Mouse (Mus musculus): Measurements from ENCODE around the gene Siae.

The Siae gene

DNA sequence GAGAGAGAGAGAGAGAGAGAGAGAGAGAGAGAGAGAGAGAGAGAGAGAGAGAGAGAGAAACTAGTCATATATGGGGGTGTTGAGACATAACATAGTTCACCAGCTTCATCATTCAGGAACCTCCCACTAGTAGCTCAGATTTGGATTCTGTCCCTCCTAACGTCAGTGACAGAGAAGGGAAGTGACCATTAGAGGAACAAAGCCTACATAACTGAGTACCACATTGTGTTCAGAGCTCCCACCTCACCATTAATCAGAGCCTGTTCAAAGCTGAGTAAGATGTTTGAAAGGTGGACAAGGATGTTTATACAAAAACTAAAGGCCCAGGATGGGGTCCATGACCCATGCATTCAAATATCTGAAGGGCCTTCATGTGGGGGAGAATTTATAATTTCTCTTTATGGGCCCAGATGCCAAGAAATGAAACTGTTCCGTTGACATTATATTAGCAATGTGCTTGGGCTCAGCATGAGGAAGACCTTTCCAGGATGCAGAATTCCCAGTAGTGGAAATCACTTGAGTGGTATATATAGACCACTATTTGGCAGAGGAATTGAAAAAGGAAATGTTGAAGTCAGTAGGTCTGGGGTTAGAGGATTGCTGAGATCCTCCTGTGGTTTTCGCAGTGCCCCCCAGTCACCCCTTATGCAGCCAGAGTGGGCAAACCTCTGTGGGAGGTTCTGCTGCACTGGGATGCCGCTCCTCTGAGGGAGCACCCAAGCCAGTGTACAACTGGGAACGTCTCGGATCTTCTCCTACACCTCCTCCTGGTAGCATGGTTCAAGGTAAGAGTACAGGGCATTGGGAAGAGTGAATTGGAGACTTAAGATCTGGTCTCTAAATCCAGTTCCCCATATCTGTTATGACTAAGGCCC is 14.6 kb upstream of the Siae start:
- DNase-seq, result no peak

DNA sequence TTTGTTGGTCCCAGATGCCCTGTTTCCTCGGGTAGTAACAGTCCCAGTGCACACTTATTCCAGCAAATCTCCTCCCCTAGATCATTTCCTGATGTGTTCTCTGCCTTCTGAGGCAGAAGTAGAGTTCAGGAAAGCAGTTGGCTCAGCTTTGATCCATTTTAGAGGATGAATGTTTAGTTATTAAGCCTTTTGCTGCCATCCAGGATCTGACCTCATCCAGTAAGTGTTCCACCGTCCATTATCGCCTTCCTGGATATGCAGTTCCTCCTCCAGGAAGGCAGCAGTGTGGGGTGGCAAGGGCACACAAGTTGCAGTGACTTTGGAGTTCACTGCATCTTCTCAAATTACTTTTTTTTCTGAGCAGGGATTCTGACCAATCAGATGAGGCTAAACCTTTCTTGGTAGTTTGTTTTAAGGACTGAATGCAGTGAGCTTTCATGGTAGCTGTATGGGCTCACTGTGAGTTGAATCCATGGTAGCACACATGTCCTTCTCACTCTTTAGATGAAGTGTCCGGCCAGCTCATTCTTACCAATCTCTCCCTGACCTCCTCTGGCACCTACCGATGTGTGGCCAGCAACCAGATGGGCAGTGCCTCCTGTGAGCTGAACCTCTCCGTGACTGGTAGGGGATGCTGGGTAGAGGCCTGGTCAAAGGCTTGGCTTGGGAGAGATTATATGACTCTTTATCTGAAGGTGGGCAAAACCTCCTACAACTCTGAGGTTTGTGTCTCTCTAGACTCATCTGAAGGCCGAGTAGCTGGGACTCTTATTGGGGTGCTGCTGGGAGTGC is 13.5 kb upstream of the Siae start:
- no peak for DNase-seq

DNA sequence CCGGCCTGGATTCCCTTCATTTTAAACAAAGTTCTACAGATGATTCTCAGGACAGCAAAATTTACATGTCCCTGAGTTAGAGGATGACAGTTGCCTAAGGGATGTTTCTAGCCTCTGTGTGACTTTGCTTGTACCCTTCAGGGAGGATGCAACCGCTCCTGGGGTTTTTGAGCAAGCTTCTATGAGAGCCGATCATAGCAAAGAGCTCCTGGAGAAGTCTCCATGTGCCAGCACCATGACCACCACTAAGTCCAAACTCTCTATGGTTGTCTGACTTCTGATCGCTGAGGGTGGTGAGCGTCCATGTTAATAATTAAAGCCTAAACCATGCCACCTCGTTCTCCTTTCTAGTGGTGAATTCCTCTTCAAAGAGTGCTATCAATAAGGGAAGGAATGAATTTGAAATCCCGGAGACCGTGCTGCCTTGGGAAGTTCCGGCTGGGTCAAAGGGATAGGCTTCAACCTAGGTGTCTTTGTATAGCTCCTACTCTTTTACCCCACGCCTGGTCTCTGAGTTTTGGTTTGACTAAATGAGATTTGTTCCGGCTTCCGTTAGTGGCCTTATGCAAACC is 11.5 kb upstream of the Siae start:
- DNase-seq, result no peak

DNA sequence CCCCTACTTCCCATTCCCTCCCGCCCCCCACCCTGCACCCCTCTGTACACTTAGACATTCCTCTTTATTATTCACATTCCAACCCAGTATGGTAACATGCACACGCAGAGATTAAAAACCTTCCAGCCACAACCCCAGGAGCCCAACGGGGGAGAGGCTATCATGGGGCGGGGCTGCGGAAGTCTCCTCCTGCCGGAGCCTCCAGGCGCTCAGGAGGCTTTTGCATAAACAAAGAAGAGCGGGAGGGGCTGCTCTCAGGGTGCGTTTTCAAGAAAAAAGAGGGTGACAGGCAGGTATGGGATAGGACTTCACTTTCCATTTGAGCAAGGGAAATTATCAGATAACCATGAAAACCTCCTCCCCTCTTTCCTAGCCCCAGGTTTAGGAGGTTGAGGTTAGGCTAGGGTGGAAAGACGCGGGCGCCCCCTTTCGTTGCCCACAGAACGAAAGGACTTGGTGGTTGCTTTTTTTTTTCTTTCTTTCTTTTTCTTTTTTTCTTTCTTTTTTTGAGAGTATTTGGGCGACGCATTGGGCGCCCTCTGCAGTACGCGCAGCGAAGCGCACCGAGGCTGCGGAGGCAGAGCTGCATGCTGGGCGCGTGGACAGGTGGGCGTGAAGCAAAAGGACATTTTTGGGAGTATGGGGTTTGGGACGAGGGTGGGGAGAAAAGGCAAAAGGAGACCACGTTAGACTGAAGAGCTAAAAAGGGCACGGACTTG is 10.9 kb upstream of the Siae start:
- peak in 1 of 2 experiments; percentile 47 for DNase-seq

DNA sequence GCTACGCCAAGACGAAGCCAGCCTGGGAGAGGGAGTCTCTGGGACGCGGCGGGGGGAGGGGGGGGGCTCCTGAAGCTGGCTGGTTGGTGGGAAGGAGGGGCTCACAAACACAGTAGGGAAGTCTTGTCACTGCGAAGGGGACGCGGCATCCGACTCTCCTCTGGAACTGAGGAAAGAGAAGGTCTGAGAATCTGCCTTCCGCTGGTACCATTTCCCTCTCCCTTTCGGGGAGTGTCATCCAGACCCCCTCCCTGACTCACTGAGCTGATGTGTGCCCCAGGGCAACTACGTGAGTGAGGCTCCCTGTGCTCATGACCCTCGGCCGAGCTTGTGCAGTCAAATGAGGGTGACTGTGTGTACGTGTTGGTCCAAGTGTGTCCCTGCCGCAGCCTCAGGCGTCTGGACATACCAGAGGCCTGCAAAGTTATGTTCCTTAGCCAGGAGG is 10.3 kb upstream of the Siae start:
- DNase-seq, result no peak

DNA sequence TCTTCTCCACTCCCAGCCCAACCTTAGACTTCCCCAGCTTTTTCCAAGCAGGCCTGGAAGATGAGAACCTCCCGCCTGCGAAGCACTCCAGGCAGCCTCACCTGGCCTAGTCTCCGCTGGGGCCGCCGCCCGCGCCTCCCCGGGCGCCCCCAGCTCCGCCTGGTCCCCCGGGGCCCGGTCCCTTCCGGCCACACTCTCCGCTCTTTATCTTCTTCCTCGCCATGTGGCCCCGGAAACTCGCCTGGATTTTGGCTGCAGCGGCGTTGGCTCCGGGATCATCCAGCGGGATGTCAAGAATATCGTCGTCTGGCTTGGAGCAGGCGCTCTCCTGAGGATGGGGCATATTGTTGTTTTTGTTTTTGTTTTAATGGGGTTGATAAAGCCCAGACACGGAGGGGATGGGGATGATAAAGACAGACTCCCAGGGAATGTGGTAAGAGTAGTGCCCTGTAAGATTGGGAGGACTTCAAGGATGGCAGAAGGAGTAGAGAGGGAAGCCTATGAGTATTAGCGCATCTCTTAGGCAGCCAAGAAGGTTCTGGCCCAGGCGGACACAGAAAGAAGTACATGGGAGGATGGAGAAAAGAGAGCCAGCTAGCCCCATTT is 9.5 kb upstream of the Siae start:
- no peak for DNase-seq

DNA sequence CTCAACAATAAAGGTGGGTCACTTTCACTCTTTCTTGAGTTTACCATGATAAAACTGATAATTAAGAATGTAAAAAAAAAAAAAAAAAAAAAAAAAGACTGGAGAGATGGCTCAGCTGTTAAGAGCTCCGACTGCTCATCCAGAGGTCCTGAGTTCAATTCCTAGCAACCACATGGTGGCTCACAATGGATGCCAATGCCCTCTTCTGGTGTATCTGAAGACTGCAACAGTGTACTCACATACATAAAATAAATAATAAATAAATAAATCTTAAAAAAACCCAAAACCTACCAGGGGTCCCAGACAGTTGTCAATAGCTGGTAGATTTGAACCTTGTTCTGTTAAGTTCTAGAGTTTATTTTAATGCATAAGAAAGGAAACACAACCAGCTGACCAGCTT is 8.6 kb upstream of the Siae start:
- DNase-seq, result no peak

DNA sequence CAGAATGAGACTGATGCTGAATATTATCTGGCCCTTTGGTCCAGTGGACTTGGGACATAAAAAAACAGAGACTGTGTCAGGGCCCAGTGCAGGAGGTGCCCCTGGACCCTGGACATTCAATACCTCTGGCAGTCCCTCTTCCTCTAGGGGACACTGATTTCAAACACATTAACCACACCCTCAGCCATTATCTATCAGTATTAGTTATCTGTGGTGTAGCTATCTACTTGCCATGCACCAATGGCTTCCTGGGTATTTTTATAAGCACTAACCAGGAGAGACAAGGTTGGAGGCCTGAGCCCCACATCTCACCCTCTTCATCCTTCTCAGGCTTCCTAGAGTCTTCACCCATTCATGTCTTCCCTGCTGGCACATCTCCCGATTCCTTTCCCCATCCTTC is 5.1 kb upstream of the Siae start:
- DNase-seq, result no peak

DNA sequence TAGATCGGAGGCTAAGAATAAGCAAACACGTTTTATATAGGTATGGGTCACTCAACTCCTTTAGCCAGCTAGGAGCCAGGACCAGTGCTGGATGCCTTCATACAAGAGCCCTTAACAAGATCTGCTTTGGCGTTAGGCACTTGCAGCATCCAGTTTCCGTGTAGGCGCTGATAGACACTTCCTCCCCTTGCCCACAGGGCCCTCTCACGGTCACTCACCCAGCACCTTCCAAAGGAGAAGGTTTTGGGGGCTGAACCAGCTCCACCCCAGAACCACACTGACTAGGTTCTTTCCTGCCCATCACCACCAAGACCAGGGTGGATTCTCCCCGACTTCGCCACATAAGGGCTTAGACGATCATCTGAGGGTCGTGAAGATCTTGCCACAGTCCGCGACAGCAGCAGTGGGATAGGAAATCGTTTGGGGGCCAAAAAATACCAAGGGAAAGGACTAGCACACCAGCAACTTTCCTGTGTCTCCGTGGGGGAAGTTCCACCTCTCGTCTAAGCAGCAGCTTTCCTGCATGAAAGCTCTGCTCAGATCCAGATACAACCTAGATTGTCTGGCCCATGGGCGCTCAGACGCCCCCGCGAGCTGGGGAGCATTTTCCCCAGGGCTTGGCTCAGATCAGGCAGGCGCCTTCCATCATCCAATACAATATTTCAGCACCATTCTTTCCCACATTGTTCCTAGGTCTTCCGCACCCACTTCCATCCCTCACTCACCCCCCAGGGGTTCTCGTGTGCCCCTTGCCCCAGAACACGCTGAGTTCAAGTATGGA is 3.6 kb upstream of the Siae start:
- DNase-seq, result no peak

DNA sequence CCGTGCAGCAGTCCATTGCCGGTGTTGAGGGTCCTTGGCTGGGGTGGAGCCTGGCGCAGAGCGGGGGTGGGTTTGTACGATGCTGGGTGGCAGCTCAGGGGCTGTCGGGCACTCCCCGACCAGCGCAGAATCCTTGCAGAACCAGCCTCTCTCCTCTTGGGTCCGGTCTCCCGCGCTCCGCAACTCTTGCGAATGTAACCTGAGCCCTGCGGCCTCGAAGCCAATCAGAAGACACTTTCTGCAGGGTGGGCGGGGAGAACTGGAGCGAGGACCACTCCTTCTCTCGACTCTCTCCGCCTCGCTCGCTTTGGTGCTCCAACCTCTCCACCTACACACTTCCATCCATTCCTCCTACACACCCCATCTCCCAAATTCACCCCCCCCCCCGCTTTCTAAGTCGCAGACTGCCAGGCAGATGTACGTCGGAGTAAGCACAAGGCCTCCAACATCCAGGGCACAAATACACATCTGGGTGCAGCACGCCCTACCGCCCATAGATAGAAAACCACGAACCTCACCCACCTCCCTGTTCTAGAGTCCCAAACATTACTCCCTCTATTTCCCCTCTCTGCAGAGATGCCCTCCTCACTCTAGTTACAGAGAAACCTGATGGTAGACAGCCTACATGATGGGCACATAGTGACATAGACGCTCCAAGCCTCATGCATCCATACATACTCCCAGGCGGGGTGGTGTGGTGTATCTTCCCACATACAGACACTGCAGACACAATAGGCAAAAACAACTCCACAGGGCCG is 2.8 kb upstream of the Siae start, which contains the start of gene Nrgn:
Gene Nrgn, minus strand, starts transcription at position 369 of the 758 bp plus-strand sequence.
- peak; percentile 52 to 55 for DNase-seq

DNA sequence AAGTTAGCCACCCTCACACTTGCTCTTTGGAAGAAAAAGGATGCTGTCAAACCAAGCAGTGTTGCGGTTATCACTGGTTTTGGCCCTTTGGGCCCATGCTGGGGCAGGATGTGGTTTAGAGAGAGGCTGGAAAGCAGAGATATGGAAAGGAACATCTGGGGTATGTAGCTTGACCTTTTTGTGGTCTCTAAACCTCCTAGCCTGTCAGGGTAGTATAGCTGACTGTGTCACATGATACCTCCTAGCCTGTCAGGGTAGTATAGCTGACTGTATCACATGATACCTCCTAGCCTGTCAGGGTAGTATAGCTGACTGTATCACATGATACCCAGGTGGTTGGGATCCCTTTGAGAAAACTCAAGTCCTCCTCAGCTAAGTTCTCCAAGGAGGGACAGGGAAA is 1.2 kb upstream of the Siae start:
- no peak for DNase-seq

DNA sequence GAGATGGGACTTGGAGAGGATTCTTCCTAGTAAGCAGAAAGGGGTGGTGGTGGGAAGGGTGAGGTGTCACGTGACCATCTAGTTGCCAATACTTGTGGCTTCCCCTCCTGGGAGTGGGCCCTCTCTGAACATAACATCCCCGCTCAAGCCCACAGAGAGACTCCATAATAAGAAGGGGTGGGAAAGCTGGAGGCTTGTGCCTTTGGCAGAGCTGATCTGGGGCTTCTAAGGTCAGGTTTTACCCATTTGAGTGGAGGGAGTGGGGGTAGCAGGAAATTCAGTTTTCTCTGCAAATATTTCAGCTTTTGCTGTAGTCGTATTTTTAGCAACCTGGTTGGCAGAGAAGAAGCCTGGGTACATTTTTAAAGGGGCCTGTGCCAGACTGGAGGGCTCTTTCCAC is 868 bp downstream of the Siae start:
- DNase-seq, result no peak

DNA sequence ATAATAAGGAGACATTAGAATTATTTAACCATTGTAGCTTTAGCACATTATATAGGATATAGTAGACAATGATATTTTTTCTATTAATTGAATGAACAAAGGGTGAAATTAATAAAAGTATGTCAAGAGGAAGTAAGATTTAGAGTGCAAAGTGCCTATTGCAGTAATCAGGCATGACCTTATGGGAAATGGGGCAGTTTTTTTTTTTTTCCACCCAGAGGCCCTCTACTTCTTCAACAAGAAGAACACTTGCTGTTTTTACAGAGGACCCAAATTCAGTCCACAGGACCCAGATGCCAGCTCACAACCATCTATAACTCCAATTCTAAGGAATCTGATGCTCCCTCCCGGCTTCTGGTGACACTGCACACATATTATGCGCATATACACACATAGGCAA is 5.1 kb downstream of the Siae start:
- no peak for DNase-seq

DNA sequence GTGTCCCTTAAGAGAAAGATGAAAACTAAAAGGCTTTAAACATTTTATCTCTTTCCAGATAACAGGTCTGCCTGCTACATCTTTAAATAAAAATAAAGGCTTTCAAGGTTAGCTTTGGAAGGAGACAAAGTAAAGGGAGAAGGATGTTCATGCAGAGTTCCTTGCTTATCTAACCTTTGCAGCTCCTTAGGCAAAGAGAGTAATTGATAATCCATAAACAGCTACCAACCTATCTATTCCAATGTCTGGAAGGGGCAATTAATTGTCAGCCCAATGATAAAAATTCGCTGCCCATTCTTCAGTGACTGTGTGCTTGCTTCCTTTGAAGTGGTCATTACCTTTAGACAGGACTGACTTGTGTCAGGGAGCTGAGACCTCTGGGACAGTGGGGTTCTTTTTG is 8.3 kb downstream of the Siae start:
- DNase-seq, result no peak

DNA sequence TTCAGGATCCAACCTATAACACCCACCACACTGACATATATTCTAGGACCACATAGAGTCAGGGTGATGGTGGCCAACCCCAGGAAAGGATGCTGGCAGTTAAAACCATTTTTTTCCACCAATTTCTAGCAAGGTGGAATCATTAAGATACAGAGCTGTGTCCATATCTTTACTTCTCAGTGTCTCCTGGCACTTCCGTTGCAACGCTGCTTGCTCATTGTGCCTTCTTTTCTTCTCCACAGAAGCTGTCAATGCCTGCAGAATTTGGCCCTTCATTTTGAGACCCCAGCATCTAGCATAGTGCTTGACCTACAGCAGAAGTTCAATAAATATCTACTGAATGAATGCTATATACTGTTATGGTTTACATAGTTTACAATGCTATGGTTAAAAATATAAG is 11.5 kb downstream of the Siae start:
- DNase-seq, result no peak

DNA sequence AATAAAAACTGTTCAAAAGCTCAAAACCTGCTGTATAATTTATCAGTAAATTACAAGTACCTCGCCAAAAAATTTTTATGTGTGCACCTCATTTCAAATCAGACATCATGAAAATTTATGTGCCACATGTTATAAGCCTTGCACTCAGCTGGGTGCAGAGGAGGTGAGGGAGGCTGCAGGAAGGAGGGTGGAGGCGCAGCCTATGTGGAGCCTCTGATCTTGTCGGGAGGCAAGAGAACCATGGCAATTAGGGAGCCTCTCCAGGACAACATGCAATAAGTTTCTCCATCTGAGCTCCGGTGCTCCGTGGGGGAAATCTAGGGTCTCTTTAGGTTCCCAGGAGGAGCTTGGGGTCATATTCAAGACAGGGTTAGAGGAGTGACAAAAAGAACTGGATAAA is 12.0 kb downstream of the Siae start:
- DNase-seq, result no peak

DNA sequence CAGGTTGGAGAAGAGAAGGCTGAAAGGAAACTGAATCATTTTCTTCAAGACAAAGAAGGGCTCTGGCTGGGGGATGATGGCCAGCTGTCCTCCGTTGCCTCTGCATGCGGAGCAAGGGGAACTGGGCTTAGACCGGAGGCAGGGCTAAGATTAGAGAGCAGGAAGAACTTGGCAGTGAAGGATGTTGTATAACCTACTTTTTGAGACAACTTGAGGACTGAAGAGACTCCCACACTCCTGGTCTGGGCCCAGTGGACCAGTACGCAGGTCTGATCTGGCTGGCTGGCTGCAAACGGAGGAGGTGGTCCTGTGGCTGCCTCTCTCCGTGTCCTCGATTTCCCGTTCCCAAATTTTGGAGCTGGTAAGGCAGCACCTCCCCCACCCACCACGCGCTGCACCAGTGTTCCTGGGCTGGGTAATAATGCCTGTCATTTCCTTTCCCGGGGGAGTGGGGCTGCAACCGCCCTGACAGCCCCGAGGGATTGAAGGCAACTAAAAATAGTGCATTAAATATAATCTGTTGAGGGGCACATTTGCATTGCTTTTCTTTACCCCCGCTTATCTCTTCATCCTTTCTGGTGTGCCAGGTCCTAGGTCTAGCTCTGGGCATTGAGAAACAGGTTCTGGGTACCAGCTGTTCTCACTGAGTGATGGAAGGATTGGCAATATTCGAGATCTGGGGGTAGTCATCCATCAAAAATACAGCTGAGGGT is 12.6 kb downstream of the Siae start:
- no peak for DNase-seq

DNA sequence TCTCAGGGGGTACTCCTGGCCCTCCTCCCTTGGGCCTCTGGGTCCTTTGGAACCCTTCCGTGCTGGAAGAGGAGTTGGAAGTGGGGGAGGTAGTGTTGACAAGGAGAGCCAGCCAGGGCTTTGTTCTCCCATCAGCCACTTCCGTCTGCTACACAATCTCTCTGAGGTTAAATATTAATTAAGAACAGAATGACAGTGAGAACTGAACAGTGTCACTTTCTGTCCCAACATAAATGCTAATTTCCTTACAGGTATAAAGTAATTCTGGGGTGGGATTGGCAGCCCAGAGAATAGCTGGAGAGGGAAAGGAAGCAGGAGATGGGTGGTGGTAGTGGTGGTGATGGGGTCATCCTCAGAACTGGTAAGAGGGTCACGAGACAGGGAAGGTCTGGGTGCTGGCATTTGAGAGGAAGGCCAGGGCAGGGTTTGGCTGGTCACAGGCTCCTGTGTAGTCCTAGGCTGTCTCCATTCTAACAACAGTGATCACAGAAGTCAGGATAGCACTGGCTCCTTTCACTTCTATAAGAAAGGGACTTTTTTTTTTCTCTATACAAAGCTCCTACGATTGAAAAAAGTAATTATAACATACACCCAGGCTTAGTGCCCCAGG is 13.2 kb downstream of the Siae start:
- no peak for DNase-seq

DNA sequence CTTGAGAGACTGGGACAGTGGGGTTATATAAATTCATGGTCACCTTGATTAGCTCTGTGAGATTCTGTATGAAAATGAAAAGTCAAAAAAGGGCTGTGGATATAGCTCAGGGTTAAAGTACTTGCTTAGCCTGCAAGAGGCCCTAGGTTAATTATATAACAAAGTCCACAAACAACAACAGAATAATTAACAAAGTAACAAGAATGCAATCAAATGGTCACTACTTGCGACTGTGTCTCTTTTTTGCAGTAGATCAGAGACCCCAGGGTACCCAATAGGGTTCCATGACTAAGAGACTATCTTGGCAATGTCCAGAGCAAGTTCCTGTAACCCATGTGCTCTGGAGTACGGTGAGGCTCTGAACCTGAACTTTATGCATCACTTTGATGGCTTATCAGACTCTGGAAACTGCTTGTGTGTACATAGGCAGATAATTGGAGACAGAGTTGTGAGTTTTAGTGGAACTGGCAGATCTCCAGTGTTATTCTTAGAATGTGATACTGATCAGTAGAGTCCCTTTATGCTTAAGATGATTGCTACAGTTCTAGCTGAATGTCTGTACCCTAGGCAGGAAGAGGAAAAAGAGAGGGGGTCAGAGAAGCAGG is 13.8 kb downstream of the Siae start:
- no peak for DNase-seq

Measured in thymus, adult 18-20 months (tissue).